Mouse (Mus musculus) bone marrow macrophage, adult 2 months (primary cell): Measurements from ENCODE around the gene Cep152. TPM values are rescaled to one million over a fixed set of nuclear protein-coding genes. Genes with fewer than 3 reads are reported as not detected.
A peak's percentile ranks its signal among the peaks of the same experiment; 100 is the strongest.

Source experiments
- H3K27ac ChIP-seq: 2 replicates; pipeline ENCODE4 v1.5.1; 2012; ENCODE audit warnings: low read depth, low read length; ENCODE audit not compliant: insufficient read depth
- H3K4me1 ChIP-seq: 2 replicates; pipeline ENCODE4 v1.6.1; 2012; ENCODE audit warnings: low read length; ENCODE audit not compliant: control insufficient read depth, insufficient read depth
- H3K4me3 ChIP-seq: 2 replicates; pipeline ENCODE4 v1.5.1; 2012; ENCODE audit warnings: mild to moderate bottlenecking, low read length, moderate library complexity; ENCODE audit not compliant: insufficient read depth
- CTCF ChIP-seq: IDR thresholded peaks from 2 replicates; pipeline ENCODE4 v1.5.1; 2012; ENCODE audit warnings: low read depth, mild to moderate bottlenecking, low read length, moderate library complexity
- POLR2A ChIP-seq: IDR thresholded peaks from 2 replicates; pipeline ENCODE4 v1.6.1; 2012; ENCODE audit warnings: mild to moderate bottlenecking, low read depth, low read length, borderline replicate concordance
- polyA plus RNA-seq: library from polyadenylated mRNA; stranded (reverse); fragments of >200 nt; gene quantifications from 2 replicates; pipeline ENCODE4 v1.2.4, GENCODE M21; 2012; ENCODE audit not compliant: missing spikeins, insufficient read depth, insufficient read length

Cep152 gene
- 5.8 and 6.4 TPM in 2 replicates for polyA plus RNA-seq

GRCm38 (mm10) chr2:125624837-125625351 lies at the start of gene Cep152:
Cep152 (minus strand) TSS chr2:125625113.
- H3K4me1 ChIP-seq = peaks cover 10% of the 10 kb centered on the region
- peak within 1 kb of the TSS; percentile 83 for H3K4me3 ChIP-seq
- TF ChIP-seq POLR2A (no peak), CTCF (no peak)
- H3K27ac ChIP-seq = no peak within 1 kb of the TSS; the same call in 1 of the 2 replicates

- peak within 1 kb of the TSS; percentile 89 for H3K4me3 ChIP-seq
- TF ChIP-seq CTCF (no peak), POLR2A (no peak; the same call in 1 of the 2 replicates)
- peak within 1 kb of the TSS; percentile 78 for H3K27ac ChIP-seq
- H3K4me1 ChIP-seq = peaks cover 26% of the 10 kb centered on the region
Observed at GRCm38 (mm10) chr2:125672957-125673631, 48.2 kb upstream of the Cep152 start, which contains the start of gene Eid1. Eid1 (plus strand) TSS chr2:125673095.

GRCm38 (mm10) chr2:125672568-125672956 lies 47.6 kb upstream of the Cep152 start:
- Histone ChIP-seq H3K27ac (peak overlapping the region; percentile 47), H3K4me1 (peaks cover 27% of the 10 kb centered on the region), H3K4me3 (peak overlapping the region; percentile 89)
- TF ChIP-seq POLR2A = no peak
- no peak for TF ChIP-seq CTCF

- peak overlapping the region; percentile 73 for H3K27ac ChIP-seq
- peaks cover 32% of the 10 kb centered on the region for H3K4me1 ChIP-seq
- no peak overlapping the region for H3K4me3 ChIP-seq
- no peak for TF ChIP-seq CTCF
- TF ChIP-seq POLR2A = no peak
Observed at GRCm38 (mm10) chr2:125670846-125671245, 45.9 kb upstream of the Cep152 start.

GRCm38 (mm10) chr2:125667721-125668120 lies 42.8 kb upstream of the Cep152 start:
- H3K4me3 ChIP-seq = no peak overlapping the region
- TF ChIP-seq CTCF = no peak
- no peak for TF ChIP-seq POLR2A
- peaks cover 39% of the 10 kb centered on the region for H3K4me1 ChIP-seq
- peak overlapping the region; percentile 88 for H3K27ac ChIP-seq

- Histone ChIP-seq H3K4me3 (peak overlapping the region; percentile 16; the same call in 1 of the 2 replicates), H3K27ac (peak overlapping the region; percentile 88), H3K4me1 (peaks cover 44% of the 10 kb centered on the region)
- TF ChIP-seq CTCF = no peak
- no peak for TF ChIP-seq POLR2A
Observed at GRCm38 (mm10) chr2:125667184-125667583, 42.3 kb upstream of the Cep152 start.

- TF ChIP-seq POLR2A (no peak), CTCF (no peak)
- peaks cover 43% of the 10 kb centered on the region for H3K4me1 ChIP-seq
- H3K4me3 ChIP-seq = no peak overlapping the region
- H3K27ac ChIP-seq = peak overlapping the region; percentile 53
Observed at GRCm38 (mm10) chr2:125666668-125667067, 41.8 kb upstream of the Cep152 start.

GRCm38 (mm10) chr2:125665909-125666308 lies 41.0 kb upstream of the Cep152 start:
- H3K4me1 ChIP-seq = peaks cover 45% of the 10 kb centered on the region
- H3K27ac ChIP-seq = no peak overlapping the region
- H3K4me3 ChIP-seq = no peak overlapping the region
- TF ChIP-seq POLR2A = no peak
- TF ChIP-seq CTCF = no peak

GRCm38 (mm10) chr2:125665213-125665612 lies 40.3 kb upstream of the Cep152 start:
- Histone ChIP-seq H3K4me1 (peaks cover 40% of the 10 kb centered on the region), H3K27ac (no peak overlapping the region), H3K4me3 (no peak overlapping the region)
- TF ChIP-seq POLR2A (no peak), CTCF (no peak)

- peaks cover 28% of the 10 kb centered on the region for H3K4me1 ChIP-seq
Observed at GRCm38 (mm10) chr2:125662517-125662916, 37.6 kb upstream of the Cep152 start.

More at GRCm38 (mm10) chr2:125662517-125662916, 37.6 kb upstream of the Cep152 start:
- TF ChIP-seq CTCF = no peak
- no peak for TF ChIP-seq POLR2A
- Histone ChIP-seq H3K4me3 (no peak overlapping the region), H3K27ac (peak overlapping the region; percentile 2; the same call in 1 of the 2 replicates)
